Mouse (Mus musculus) gastrocnemius, adult 18-20 months (tissue): ENCODE data around the gene Npr1. TPM values are rescaled to one million over a fixed set of nuclear protein-coding genes. Genes with fewer than 3 reads are reported as not detected.

Source experiments
- DNase-seq: peaks from one replicate; pipeline ENCODE4 v3.0.0; 2021; ENCODE audit warnings: low spot score
- total RNA-seq, 2 experiments: library from RNA; stranded (reverse); gene quantifications; 2 replicates each; pipeline ENCODE4 v1.2.3; 2021

Npr1 gene
- total RNA-seq, 2 experiments from 2014 or later: 6.0 to 7.1 TPM

DNA sequence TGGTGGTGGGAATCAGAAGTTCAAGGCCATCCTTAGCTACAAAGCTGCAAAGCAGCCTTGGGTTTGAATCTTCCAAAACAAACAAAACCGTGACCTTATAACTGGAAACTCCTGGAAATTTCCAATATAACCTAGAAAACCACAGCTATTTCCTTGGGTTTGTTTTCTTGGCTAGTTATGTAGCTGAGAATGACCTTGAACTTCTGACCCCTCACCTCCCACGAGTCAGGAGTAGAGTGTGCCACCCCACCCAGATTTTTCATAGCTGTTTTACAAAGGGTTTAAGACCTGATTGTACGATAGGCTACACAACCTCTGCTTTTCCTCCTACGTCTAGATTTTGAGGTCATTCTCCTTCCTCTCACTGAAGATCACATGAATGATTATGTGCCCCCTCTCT, 28.5 kb downstream of the Npr1 start:
- no peak for DNase-seq

DNA sequence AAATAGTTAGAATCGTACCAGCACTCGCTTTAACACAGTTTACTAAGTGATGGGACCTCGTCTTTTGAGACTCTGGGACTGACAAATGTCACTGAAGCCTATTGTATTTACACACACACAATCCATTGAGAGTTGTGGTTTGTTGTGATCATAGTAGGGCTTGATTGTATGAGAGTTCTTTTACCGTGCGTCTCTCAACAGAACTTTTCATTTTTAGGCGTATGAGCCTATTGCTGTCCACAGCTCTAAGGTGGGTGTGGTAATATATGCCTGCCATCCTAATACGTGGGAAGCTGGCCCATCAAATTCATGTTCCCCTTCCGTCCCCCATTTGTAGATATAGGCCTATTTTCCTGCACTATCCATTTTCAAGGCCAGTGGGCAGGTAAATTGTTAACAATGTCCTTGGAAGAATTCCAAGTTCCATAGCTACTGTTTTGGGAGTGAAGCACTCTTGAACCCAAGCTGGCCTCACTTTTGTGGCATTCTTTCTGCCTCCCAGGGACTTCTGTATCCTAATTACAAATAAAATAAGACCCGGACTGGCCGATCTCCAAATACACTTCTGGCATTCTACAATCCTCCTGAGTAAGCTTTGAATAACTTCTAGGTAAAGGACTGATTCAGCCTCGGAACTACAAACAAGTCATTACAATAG, 31.5 kb downstream of the Npr1 start:
- DNase-seq: no peak

DNA sequence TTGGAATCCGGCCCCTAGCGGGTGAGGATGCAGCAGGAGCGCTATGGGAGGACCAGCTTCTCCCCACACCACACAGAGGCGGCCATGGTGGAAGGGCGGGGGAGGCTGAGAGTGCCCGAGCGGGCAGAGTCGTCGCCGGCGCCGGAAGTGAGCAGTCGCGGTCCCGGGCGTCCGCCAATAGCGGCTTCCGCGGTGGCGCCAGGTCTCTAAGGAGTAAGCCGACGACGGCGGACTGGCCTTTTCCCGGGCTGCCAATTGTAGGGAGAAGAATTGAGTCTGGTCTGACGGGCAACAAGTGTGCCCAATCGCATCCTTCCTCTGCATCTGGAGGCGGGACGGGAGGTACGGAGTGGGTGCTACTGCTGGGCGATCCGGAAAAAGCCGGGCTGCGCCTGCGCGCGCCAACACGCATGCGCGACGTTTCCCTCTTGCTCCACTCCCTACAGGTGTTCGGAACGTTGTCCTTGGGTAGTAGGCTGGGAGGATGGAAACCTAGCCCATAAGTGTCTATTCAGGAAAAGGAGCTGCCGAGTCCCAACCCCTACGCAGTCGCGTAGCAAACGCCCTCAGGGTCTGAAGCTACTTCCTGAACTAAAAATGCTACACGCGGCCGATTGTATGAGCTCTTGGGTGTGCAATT, 32.2 kb downstream of the Npr1 start, which contains the start of gene Ints3:
Gene Ints3 (minus strand): TSS at position 242 of the 640 bp plus-strand sequence.
- peak; percentile 100 for DNase-seq

GRCm38 (mm10) chr3:90432811-90433219, 32.9 kb downstream of the Npr1 start:
- no peak for DNase-seq

DNA sequence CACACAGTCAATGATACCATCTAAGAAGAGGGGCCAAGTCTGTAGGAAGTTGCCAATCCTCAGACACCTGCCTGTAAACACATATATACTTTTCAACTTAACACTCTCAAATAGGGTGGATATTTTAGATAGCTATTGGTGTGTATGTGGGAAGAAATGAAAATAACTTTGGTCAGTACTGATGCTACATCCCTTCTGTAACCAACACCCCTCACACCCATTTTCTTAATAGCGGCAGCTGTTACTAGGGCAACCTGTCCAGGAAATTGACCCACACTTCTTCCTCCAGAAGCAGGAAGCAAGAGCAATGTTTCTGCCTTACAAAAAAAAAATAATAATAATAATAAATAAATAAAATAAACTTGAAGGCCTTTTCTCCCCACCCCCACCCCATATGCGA, 33.3 kb downstream of the Npr1 start:
- no peak for DNase-seq

- DNase-seq: no peak
Observed at GRCm38 (mm10) chr3:90429576-90429975, 36.1 kb downstream of the Npr1 start.

DNA sequence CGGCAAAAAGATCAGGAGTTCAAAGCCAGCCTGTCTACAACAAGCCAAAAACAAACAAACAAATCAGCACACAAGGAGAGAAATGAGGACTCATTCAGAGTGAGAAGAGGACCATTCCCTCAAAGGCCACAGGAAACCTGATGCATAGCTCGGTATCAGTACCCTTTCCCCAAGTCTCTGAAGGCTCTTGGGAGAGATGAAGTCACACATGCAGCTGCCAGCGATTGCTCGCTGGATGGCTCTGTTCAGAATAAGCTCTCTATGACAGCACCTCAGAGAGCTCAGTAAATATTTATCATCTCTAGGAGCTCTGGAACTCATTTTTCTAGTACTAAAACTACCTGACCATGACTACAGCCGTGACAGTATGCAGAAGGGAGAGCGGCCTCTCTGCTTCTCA, 37.5 kb downstream of the Npr1 start:
- peak; percentile 46 for DNase-seq

DNA sequence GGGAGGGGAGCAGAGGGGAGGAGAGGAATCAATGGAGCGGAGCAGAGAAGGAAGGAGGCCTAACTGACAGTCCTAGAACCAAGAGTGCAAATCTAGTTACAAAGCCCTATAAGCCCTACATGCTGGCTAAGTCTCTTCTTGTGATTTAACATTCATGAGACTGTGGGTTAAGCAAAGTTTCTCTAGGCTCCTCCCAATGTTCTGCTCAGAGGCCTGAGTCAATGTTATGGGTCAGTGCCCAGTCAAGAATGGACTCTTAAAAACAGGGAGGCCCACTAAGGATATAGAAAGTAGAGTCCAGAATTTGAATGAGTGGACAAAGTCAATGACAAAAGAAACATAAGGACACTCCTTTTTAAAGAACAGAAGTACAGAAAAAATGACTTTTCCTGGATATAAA, 38.1 kb downstream of the Npr1 start:
- DNase-seq: no peak

GRCm38 (mm10) chr3:90425499-90425898, 40.2 kb downstream of the Npr1 start:
- no peak for DNase-seq

DNA sequence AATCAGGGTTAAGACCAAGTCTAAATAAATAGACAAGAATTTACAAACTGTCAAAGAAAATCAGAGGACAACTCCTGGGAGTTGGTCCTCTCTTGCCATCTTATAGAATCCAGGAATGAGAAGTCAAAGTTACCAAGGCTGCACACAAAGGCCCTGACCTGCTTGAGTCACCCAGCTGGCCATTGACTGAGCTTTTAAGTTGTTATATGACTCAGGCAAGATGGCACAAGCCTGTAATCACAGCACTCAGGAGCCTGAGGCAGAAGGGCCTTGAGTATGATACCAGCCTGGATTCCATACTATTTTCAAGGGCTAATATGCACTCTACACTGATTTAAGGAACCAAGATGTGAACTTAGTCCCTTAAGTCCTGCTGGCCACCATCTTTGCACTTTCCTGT, 42.1 kb downstream of the Npr1 start:
- DNase-seq: no peak

DNA sequence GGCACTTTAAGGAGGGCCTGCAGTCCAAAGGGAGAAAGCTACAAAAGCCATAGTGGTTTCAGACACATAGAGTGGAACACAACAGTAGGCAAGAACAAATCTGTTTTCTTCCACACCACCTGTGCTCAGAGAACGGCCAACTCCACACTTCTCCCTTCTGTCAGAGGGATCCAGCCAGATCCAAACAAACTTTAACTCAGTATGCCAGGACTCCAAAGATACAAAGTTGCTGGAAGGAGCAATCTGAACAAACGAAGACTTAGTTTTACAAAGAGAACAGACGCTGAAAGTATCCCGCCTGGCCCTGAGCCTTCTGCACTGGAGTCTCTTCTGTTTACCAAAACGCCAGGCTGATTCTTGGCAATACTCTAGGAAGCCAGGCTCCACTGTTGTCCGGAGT, 45.0 kb downstream of the Npr1 start:
- DNase-seq: no peak

DNA sequence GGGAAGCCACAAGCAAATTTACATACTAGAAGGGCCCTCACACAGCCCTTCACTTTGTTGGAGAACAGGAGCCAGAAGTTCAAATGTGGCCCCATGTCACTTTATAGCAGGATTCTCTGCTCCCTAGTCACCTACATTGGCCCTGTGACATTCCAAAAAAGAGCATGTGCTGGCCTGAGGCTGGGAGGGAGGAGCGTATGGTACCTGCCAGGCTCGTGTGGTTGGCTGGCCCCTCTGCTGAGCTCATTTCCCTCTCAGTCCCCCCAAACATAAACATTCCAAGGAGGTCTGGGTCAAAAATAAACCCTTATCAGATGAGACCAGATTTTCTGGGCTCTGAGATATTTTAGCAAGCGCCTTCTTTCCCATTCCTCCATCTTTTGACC, 52.7 kb downstream of the Npr1 start:
- no peak for DNase-seq

DNA sequence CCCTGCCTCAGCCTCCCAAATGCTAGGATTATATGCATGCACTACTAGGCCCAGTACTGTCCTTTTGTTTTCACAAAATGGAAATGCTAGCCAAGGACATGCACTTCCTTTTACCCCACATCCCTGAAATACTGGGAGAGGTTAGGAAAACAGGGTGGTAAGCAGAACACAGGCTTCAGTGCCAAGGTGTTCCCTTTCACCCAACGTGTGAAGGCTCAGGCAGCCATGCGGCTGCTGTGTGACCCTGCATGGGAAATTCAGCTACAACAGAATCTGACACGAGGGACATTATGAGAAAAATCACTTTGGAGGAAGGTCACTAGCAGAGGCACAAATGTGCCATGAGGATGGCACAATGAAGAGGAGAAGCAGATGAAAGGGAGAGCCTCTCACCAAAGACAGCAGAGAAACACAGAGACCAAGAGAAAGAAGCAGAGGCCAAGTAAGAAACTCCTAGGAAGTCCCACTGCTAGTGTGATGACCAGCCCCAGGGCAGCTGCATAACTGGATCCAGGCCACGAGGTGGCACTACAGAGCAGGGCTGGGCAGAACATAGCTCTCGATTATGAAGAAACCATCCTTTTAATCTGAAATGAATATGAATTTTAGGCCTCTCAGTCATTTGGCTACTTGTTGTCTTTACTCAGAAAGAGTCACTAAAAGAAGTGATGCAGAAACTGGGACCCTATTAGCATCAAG, 53.2 kb downstream of the Npr1 start:
- DNase-seq: peak; percentile 75

DNA sequence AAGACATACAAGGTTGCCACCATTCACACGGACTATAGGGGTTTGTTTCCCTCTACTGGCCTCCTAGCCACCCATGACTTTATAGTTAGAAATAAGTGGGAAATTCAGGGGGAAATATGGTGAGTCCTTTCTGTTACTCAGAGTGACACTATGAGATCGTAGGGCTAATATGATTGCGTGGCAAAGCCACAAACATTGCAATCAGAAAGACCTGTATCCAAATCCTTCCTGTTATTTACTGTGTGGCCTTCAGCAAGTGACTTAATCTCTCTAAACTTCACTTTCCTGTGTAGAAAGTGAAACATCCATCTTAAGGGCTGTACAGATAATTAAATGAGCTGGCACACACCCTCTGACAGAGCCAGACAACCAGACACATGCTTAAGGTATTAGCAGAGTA, 56.9 kb downstream of the Npr1 start:
- DNase-seq: no peak

- DNase-seq: no peak
Observed at GRCm38 (mm10) chr3:90406414-90406813, 59.3 kb downstream of the Npr1 start.

GRCm38 (mm10) chr3:90404609-90405008, 61.1 kb downstream of the Npr1 start:
- DNase-seq: no peak

GRCm38 (mm10) chr3:90404121-90404520, 61.5 kb downstream of the Npr1 start:
- DNase-seq: no peak

DNA sequence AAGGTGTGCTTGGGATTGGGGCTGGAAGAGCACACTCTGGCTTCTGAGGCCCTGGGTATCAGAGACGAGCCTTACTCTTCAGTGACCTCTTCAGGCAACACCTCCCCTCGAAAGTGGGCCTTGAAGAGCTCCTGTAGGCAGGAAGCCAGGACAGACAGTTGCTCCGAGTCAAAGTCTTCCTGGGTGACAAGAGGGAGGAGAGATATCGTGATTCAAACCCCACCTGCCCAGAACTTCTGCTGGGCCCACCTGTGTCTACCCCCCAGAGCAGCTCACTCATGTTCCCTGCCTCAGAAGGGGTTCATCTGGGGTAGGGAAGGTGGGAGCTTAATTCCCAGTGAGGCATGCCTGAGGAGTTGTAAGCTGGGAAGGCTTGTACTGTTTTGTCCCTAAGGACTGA, 64.7 kb downstream of the Npr1 start:
- DNase-seq: no peak

Other genes with a start within 250 kb of the Npr1 start
- gene Jtb, start 234.3 kb downstream of the Npr1 start, total RNA-seq: 10 to 100 TPM; 73.7 to 75.0 TPM
- not detected for gene Creb3l4, start 222.4 kb downstream of the Npr1 start, total RNA-seq
- 10 to 100 TPM; 38.9 to 40.7 TPM for gene Slc39a1, start 217.7 kb downstream of the Npr1 start, total RNA-seq
- 10 to 100 TPM; 13.7 to 16.2 TPM for gene Crtc2, start 211.7 kb downstream of the Npr1 start, total RNA-seq
- 10 to 100 TPM; 81.1 to 81.6 TPM for gene Dennd4b, start 200.7 kb downstream of the Npr1 start, total RNA-seq
- gene Gatad2b, start 172.7 kb downstream of the Npr1 start, total RNA-seq: 10 to 100 TPM; 58.3 to 59.4 TPM
- gene Slc27a3, start 75.9 kb downstream of the Npr1 start, total RNA-seq: 1 to 10 TPM; 1.0 to 1.1 TPM
- gene Ints3, start 32.2 kb downstream of the Npr1 start, total RNA-seq: 10 to 100 TPM; 13.6 to 16.1 TPM
- gene Ilf2, start 10.3 kb upstream of the Npr1 start, total RNA-seq: 10 to 100 TPM; 25.2 to 26.7 TPM
- 10 to 100 TPM; 78.8 to 79.5 TPM for gene Snapin, start 25.2 kb upstream of the Npr1 start, total RNA-seq
- 100 to 1,000 TPM in 1 of 2 experiments, 10 to 100 TPM in 1; 88.7 to 103 TPM for gene Chtop, start 43.6 kb upstream of the Npr1 start, total RNA-seq
- 100 to 1,000 TPM; 205 to 220 TPM for gene S100a1, start 48.5 kb upstream of the Npr1 start, total RNA-seq
- 10 to 100 TPM; 10.4 to 14.4 TPM for gene S100a13, start 48.6 kb upstream of the Npr1 start, total RNA-seq
- under 1 TPM in 1 of 2 experiments, not detected in 1; 0.39 TPM for gene S100a14, start 61.0 kb upstream of the Npr1 start, total RNA-seq
- gene S100a16, start 71.4 kb upstream of the Npr1 start, total RNA-seq: 10 to 100 TPM; 51.3 to 58.8 TPM
- gene S100a3, start 94.7 kb upstream of the Npr1 start, total RNA-seq: not detected
- not detected for gene S100a2, start 124.4 kb upstream of the Npr1 start, total RNA-seq
- gene Gm42674, start 136.0 kb upstream of the Npr1 start, total RNA-seq: not detected
- 10 to 100 TPM; 10.1 to 17.7 TPM for gene S100a4, start 137.9 kb upstream of the Npr1 start, total RNA-seq
- gene S100a5, start 142.7 kb upstream of the Npr1 start, total RNA-seq: 1 to 10 TPM in 1 of 2 experiments, not detected in 1; 2.5 TPM
- gene S100a6, start 147.0 kb upstream of the Npr1 start, total RNA-seq: 100 to 1,000 TPM in 1 of 2 experiments, 10 to 100 TPM in 1; 63.5 to 106 TPM
- not detected for gene S100a7a, start 188.2 kb upstream of the Npr1 start, total RNA-seq
- not detected for gene S100a8, start 203.1 kb upstream of the Npr1 start, total RNA-seq
- not detected for gene S100a9, start 229.9 kb upstream of the Npr1 start, total RNA-seq